Mouse (Mus musculus) heart, embryonic 13.5 days (tissue): ENCODE measurements around the gene Hspbp1. TPM values are rescaled to one million over a fixed set of nuclear protein-coding genes. Genes with fewer than 3 reads are reported as not detected.

Experiments
- ATAC-seq: fragments of 200-750 bp; cut with Nextera tagmentation; 2 replicates; pipeline ENCODE4 v1.8.0; 2017; ENCODE audit warnings: moderate TSS enrichment; ENCODE audit not compliant: insufficient number of reproducible peaks, low FRiP score, low TSS enrichment; ENCODE audit errors: extremely low read depth
- H3K27ac ChIP-seq: fragments of 300-500 bp; sonication (generic); replicated peaks from 2 replicates; pipeline ENCODE4 v1.5.1; 2015; ENCODE audit warnings: moderate library complexity, mild to moderate bottlenecking, inconsistent platforms
- H3K27me3 ChIP-seq: fragments of 300-500 bp; sonication (generic); replicated peaks from 2 replicates; pipeline ENCODE4 v1.6.1; 2015; ENCODE audit warnings: mild to moderate bottlenecking, inconsistent platforms
- H3K36me3 ChIP-seq: fragments of 300-500 bp; sonication (generic); 2 replicates; pipeline ENCODE4 v1.6.1; 2015; ENCODE audit warnings: mild to moderate bottlenecking, inconsistent platforms
- H3K4me1 ChIP-seq: fragments of 300-500 bp; sonication (generic); 2 replicates; pipeline ENCODE4 v1.6.1; 2015; ENCODE audit warnings: inconsistent platforms
- H3K4me2 ChIP-seq: fragments of 300-500 bp; sonication (generic); 2 replicates; pipeline ENCODE4 v1.6.1; 2015; ENCODE audit warnings: inconsistent platforms, mild to moderate bottlenecking, moderate library complexity
- H3K4me3 ChIP-seq: fragments of 300-500 bp; sonication (generic); 2 replicates; pipeline ENCODE4 v1.5.1; 2015; ENCODE audit warnings: moderate library complexity, mild to moderate bottlenecking, inconsistent platforms
- H3K9ac ChIP-seq: fragments of 300-500 bp; sonication (generic); 2 replicates; pipeline ENCODE4 v1.6.1; 2015; ENCODE audit warnings: inconsistent platforms, mild to moderate bottlenecking, moderate library complexity
- H3K9me3 ChIP-seq: fragments of 300-500 bp; sonication (generic); 2 replicates; pipeline ENCODE4 v1.6.1; 2016; ENCODE audit warnings: inconsistent platforms
- WGBS: fragments of 180-500 bp; shearing (Covaris S2); methylation state at CpG from one replicate; pipeline ENCODE4 v1.1.7; 2015; ENCODE audit warnings: mixed read lengths; 5-methylcytosine and 5-hydroxymethylcytosine counted together
- polyA plus RNA-seq: library from polyadenylated mRNA; unstranded; fragments of >200 nt; fragmentation: Nextera tagmentation; extraction: Ambion mirVana; gene quantifications from 2 replicates; pipeline ENCODE4 v1.2.1, GENCODE M21; 2015

Hspbp1 gene
- polyA plus RNA-seq, 1 experiment from 2014 or later = 74.0 TPM

DNA sequence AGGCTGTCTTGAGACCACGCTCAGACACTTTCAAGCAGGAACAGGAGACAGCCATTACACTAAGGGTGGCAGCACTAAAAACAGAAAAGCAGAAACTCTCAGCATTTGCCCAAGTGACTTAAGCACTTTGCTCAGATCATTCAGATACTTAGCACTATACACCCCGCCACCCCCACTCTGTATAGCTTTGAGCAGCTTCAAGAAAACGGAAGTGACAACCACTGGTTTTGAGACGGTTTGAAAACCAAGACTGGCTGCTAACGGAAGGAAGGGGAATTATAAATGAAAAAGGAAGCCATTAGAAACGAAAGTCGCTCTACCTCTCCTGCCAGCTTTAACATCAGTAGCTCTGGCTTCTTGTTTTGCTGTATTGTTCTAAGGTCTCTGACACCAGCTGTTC is 31.1 kb downstream of the Hspbp1 start:
- no peak for ATAC-seq
- Histone ChIP-seq H3K27me3 (no peaks in the 10 kb centered on the region), H3K36me3 (peaks cover 19% of the 10 kb centered on the region), H3K4me2 (peak overlapping the region; percentile 18; the same call in 1 of the 2 replicates), H3K4me3 (no peak overlapping the region), H3K4me1 (peaks cover 67% of the 10 kb centered on the region), H3K9me3 (no peaks in the 10 kb centered on the region), H3K27ac (no peak overlapping the region), H3K9ac (no peak overlapping the region)
- 77% methylated on average over 7 of the region's 7 CpGs for WGBS

DNA sequence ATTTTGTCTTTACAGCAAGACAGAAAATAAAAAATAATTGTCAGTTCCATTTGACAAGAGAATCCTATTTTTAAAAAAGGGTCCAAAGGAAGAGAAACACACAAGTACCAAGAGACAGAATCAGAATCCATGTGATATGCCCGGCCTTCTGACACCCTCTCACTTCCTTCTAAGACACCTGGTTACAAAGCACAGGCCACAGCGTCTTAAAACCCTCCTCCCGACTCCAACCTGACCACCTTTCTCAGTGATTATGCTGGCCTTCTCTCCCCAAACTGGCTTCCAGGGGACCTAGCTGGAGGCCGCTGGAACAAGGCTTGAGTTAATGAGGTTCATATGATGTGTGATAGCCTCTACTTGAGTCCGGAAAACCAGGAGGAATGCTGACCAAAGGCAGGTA is 31.5 kb downstream of the Hspbp1 start:
- no peak overlapping the region for H3K9ac ChIP-seq
- 76% methylated on average over 5 of the region's 5 CpGs for WGBS
- no peak overlapping the region for H3K4me3 ChIP-seq
- H3K36me3 ChIP-seq = peaks cover 19% of the 10 kb centered on the region
- ATAC-seq = no peak
- no peaks in the 10 kb centered on the region for H3K9me3 ChIP-seq
- no peak overlapping the region for H3K27ac ChIP-seq
- H3K27me3 ChIP-seq = no peaks in the 10 kb centered on the region
- H3K4me2 ChIP-seq = no peak overlapping the region
- peaks cover 69% of the 10 kb centered on the region for H3K4me1 ChIP-seq

DNA sequence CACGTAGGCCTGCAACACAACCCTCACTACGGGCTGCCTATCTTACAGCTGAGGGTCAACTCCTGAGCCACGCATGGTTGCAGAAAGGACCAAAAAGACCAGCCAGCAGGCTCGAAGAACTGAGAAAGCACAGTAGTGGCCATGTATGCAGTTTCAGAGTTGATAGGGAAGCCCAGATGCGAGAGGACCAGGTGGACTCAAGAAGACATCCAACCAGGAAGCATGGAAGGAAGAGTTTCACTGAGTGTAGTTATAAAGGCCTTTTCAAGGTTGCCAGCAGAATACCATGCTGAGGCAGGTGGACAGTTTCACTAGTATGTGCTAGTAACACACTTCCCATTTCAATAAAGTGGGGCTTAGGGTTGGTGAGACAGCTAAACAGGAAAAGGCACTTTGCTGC is 32.1 kb downstream of the Hspbp1 start:
- H3K4me1 ChIP-seq = peaks cover 72% of the 10 kb centered on the region
- 52% methylated on average over 5 of the region's 5 CpGs for WGBS
- H3K36me3 ChIP-seq = peaks cover 19% of the 10 kb centered on the region
- no peak overlapping the region for H3K4me3 ChIP-seq
- H3K27me3 ChIP-seq = no peaks in the 10 kb centered on the region
- H3K9ac ChIP-seq = no peak overlapping the region
- no peak overlapping the region for H3K27ac ChIP-seq
- ATAC-seq = no peak
- H3K4me2 ChIP-seq = no peak overlapping the region
- H3K9me3 ChIP-seq = no peaks in the 10 kb centered on the region

DNA sequence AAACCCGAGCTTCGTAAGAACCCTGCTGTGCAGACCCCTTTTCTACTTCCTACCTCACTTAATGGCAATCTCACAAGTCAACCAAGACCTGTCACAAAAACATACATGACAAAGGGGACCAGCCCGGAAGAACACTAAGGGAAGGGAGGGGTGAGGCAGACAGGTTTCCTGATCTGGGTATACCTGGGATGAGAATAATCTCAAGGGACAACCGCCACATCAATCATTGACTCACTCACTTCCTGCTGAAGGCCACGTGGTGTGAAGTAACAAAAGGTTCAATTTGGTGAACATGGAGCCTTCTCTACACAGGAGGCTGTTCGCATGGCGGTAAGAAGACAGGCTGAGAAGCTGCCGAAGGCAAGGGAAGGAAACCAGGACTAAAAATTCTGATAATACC is 33.3 kb downstream of the Hspbp1 start:
- Histone ChIP-seq H3K4me1 (peaks cover 72% of the 10 kb centered on the region), H3K9me3 (no peaks in the 10 kb centered on the region), H3K27me3 (no peaks in the 10 kb centered on the region), H3K27ac (no peak overlapping the region), H3K4me2 (no peak overlapping the region), H3K4me3 (no peak overlapping the region), H3K36me3 (peaks cover 24% of the 10 kb centered on the region), H3K9ac (no peak overlapping the region)
- ATAC-seq = no peak
- 73% methylated on average over 8 of the region's 8 CpGs for WGBS

DNA sequence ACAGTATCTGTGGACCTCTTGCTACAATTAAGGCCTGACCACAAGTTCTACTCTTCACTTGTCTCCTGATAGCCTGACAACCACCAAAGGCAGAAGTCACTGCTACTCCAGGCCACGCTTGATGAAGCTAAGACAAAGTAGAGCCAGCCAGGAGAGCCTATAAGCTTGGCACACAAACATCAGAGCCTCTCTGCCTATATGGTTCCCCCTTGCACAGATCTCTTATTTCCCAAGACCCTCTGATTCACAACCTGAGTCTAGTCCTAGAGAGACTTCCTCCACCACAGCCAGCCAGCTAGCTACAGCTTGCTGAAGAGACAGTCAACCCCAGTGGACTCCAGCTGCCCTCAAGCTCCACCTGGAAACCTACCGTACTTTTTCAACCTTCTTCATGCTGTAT is 36.9 kb downstream of the Hspbp1 start:
- Histone ChIP-seq H3K4me2 (no peak overlapping the region), H3K9me3 (no peaks in the 10 kb centered on the region), H3K36me3 (peaks cover 54% of the 10 kb centered on the region), H3K4me3 (no peak overlapping the region), H3K4me1 (peaks cover 38% of the 10 kb centered on the region), H3K27ac (peak overlapping the region; percentile 36), H3K27me3 (no peaks in the 10 kb centered on the region), H3K9ac (peak overlapping the region; percentile 21; the same call in 1 of the 2 replicates)
- WGBS = 88% methylated on average over 2 of the region's 2 CpGs
- no peak for ATAC-seq

DNA sequence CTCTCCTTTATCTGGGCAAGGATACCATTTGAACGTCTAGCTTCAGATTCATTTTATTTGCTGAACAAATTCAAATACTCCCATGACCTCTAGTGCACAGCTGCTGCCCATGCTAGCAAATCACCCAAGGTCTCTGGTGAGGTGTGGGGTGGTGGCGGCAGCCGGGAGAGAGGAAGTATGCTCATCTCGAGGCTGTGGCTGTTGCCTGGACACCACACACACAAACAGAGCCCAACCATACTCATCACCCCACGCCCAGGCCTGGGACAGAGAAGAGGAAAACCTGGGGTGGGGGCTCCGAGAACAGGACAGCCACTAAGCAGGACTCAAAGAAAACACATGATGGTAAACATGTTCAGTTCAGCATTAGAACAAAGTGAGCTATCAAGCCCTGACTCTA is 37.6 kb downstream of the Hspbp1 start:
- ATAC-seq = no peak; the same call in 1 of the 2 replicates
- Histone ChIP-seq H3K4me1 (peaks cover 31% of the 10 kb centered on the region), H3K27ac (peak overlapping the region; percentile 36), H3K9ac (peak overlapping the region; percentile 59; the same call in 1 of the 2 replicates), H3K9me3 (no peaks in the 10 kb centered on the region), H3K4me3 (no peak overlapping the region), H3K4me2 (no peak overlapping the region), H3K27me3 (no peaks in the 10 kb centered on the region), H3K36me3 (peaks cover 56% of the 10 kb centered on the region)
- 20% methylated on average over 6 of the region's 6 CpGs for WGBS

DNA sequence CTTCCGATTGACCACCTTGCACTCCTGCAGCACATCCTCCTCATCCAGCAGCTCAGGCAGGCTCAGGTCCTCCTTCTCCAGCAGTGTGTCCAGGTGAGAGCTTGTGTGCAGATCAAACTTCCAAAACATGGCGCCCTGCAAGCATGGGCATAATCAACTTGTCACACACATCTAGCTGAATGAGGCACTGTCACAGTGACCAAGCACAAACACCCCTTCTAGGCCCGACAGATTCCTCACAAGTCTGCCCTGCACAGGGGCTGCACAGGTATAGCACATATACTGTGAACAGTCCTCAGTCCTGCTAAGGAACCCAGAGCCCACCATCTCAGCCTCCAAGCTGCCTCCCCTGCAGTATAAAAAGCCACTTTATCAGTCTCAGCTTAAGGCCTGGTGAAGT is 38.1 kb downstream of the Hspbp1 start:
- Histone ChIP-seq H3K9ac (peak overlapping the region; percentile 59; the same call in 1 of the 2 replicates), H3K4me3 (no peak overlapping the region), H3K4me1 (peaks cover 26% of the 10 kb centered on the region), H3K36me3 (peaks cover 61% of the 10 kb centered on the region), H3K4me2 (no peak overlapping the region), H3K27me3 (no peaks in the 10 kb centered on the region), H3K9me3 (no peaks in the 10 kb centered on the region), H3K27ac (peak overlapping the region; percentile 36)
- ATAC-seq = no peak
- 76% methylated on average over 3 of the region's 3 CpGs for WGBS

DNA sequence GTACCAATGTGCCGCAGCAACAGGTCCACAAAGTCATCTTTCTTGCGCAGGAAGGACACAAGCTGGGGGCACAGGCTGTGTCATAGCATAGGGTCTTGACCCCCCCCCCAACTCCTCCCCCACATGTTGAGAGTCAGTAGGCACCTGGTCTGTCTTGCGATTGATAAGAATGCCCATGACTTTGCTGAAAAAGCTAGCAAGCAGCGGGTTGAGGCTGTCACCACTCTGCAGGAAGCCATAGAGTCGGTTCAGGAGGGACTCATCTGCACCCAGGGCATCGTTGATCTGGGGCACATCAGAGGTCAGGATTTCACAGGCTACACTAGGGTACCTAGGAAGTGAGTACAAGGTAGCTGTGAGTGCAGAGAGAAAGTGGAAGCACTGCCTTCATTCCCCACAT is 41.6 kb downstream of the Hspbp1 start:
- ATAC-seq = no peak
- WGBS = 76% methylated on average over 6 of the region's 6 CpGs
- Histone ChIP-seq H3K27ac (no peak overlapping the region), H3K36me3 (peaks cover 89% of the 10 kb centered on the region), H3K9me3 (no peaks in the 10 kb centered on the region), H3K4me2 (no peak overlapping the region), H3K9ac (no peak overlapping the region), H3K27me3 (no peaks in the 10 kb centered on the region), H3K4me1 (peaks cover 18% of the 10 kb centered on the region), H3K4me3 (no peak overlapping the region)

DNA sequence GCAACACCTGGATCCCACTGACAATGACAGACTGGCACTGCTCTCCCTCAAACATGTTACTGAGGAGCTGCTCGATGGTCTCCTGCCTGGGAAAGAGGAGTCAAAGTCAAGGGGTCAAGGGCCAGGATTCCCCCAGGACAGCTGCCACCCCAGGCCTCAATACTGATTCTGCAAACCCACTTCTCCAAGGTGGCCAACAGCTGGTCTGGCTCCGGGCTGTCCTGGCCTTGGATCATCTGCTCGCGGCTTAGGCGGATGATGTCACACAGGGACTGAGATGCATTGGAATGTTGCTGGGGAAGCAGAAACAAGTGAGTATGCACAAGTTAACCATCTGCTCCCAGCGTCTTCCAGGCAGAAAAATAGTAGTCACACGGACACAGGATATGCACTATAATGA is 42.9 kb downstream of the Hspbp1 start:
- H3K4me2 ChIP-seq = no peak overlapping the region
- 74% methylated on average over 7 of the region's 7 CpGs for WGBS
- peaks cover 6% of the 10 kb centered on the region for H3K4me1 ChIP-seq
- no peaks in the 10 kb centered on the region for H3K9me3 ChIP-seq
- ATAC-seq = no peak
- no peaks in the 10 kb centered on the region for H3K27me3 ChIP-seq
- H3K4me3 ChIP-seq = no peak overlapping the region
- H3K9ac ChIP-seq = no peak overlapping the region
- H3K27ac ChIP-seq = no peak overlapping the region
- peaks cover 100% of the 10 kb centered on the region for H3K36me3 ChIP-seq

DNA sequence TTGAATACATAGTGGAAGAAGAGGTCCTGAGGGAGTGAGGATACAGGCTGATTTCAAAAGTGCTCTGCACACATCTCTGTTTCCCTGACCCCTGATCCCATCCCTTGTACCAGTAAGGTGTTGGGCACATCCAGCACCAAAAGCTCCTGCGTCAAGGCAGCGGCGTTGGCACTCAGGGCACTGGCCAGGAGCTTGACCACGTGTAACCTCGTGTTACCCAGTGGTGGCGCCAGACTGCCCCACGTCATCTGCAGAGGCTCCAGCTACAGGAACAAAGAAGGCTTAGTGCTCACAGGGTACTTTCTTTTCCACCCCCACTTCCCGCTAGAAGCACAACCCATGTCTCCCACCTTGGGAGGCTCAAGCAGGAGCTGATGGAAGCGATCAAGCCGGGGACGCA is 43.7 kb downstream of the Hspbp1 start:
- WGBS = 83% methylated on average over 11 of the region's 11 CpGs
- Histone ChIP-seq H3K4me2 (no peak overlapping the region), H3K9me3 (no peaks in the 10 kb centered on the region), H3K27ac (no peak overlapping the region), H3K36me3 (peaks cover 100% of the 10 kb centered on the region), H3K27me3 (no peaks in the 10 kb centered on the region), H3K4me3 (no peak overlapping the region), H3K9ac (no peak overlapping the region), H3K4me1 (no peaks in the 10 kb centered on the region)
- ATAC-seq = no peak

DNA sequence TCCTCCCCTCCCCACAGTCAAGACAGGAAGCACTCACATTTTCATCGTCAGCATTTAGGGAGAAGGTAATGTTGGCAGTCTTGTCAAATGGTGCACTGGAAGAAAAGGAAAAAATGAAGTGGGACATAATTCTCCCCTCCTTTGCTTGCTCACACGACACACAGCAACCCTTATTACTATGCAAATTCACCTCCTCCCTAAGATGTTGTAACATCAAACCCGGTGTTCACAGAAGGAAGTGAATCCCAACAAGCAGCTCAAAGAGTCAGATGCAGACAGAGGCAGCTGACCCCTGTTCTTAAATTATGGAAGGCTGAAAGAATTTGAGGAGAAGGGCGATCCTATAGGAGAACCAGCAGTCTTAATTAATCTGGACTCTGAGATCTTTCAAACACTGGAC is 48.7 kb downstream of the Hspbp1 start:
- WGBS = 82% methylated on average over 4 of the region's 4 CpGs
- no peak overlapping the region for H3K4me3 ChIP-seq

DNA sequence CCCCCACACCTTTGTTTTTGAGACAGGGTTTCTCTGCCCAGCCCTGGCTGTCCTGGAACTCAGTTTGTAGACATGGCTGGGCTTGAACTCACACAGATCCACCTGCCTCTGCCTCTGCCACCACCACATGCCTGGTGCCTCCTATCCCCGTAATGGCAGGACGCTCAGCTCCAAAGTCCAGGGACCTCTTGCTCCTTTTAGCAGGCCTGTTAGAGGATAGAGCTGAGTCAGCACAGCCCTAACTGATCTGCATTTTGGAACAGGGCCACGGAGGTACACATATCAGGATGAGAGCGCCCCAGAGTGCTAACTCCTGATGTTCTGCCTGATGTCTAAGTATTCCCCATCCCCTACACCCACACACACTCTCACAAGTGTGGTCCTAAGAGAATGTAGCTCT is 53.8 kb downstream of the Hspbp1 start, which contains the start of gene Tmem86b:
Gene Tmem86b, minus strand, starts transcription at position 392 of the 400 bp plus-strand sequence.
- Histone ChIP-seq H3K9ac (no peak within 1 kb of the TSS), H3K4me2 (peak within 1 kb of the TSS; percentile 55; the same call in 1 of the 2 replicates), H3K27ac (0 out of 2 replicates have a peak within 1 kb of the TSS, but pooled peaks have one; percentile 36), H3K27me3 (no peaks in the 10 kb centered on the region), H3K36me3 (peaks cover 76% of the 10 kb centered on the region), H3K4me1 (no peaks in the 10 kb centered on the region), H3K9me3 (no peaks in the 10 kb centered on the region), H3K4me3 (no peak within 1 kb of the TSS)
- 72% methylated on average over 4 of the region's 4 CpGs for WGBS
- ATAC-seq = peak; percentile 15; the same call in 1 of the 2 replicates

More for the DNA sequence above, 48.7 kb downstream of the Hspbp1 start:
- H3K9me3 ChIP-seq = no peaks in the 10 kb centered on the region
- H3K27ac ChIP-seq = no peak overlapping the region
- no peak for ATAC-seq
- no peak overlapping the region for H3K4me2 ChIP-seq
- H3K36me3 ChIP-seq = peaks cover 96% of the 10 kb centered on the region
- H3K4me1 ChIP-seq = no peaks in the 10 kb centered on the region
- no peaks in the 10 kb centered on the region for H3K27me3 ChIP-seq
- no peak overlapping the region for H3K9ac ChIP-seq
